Mouse (Mus musculus) hindbrain, postnatal 0 days (tissue): ENCODE results near the gene Gm28035. TPM values are rescaled to one million over a fixed set of nuclear protein-coding genes. Genes with fewer than 3 reads are reported as not detected.

Experiments
- ATAC-seq: fragments of 200-750 bp; cut with Nextera tagmentation; 2 replicates; pipeline ENCODE4 v1.8.0; 2017; ENCODE audit warnings: mild to moderate bottlenecking, moderate TSS enrichment, moderate library complexity
- DNase-seq: peaks from one replicate; pipeline ENCODE4 v3.0.0-alpha.2; 2015; ENCODE audit warnings: low spot score
- H3K27ac ChIP-seq: fragments of 300-500 bp; sonication (generic); 2 replicates; pipeline ENCODE4 v1.5.1; 2014; ENCODE audit warnings: mild to moderate bottlenecking
- H3K27me3 ChIP-seq: fragments of 300-500 bp; sonication (generic); 2 replicates; pipeline ENCODE4 v1.6.1; 2014; ENCODE audit warnings: low read length, mixed read lengths; ENCODE audit not compliant: insufficient read depth
- H3K36me3 ChIP-seq: fragments of 300-500 bp; sonication (generic); 2 replicates; pipeline ENCODE4 v1.6.1; 2014; ENCODE audit warnings: low read length, mixed read lengths; ENCODE audit not compliant: insufficient read depth
- H3K4me1 ChIP-seq: fragments of 300-500 bp; sonication (generic); 2 replicates; pipeline ENCODE4 v1.6.1; 2014; ENCODE audit warnings: antibody characterized with exemption, low read length, mixed read lengths; ENCODE audit not compliant: insufficient read depth
- H3K4me2 ChIP-seq: fragments of 300-500 bp; sonication (generic); 2 replicates; pipeline ENCODE4 v1.6.1; 2014; ENCODE audit warnings: low read depth, mild to moderate bottlenecking, low read length, moderate library complexity, mixed read lengths
- H3K4me3 ChIP-seq: fragments of 300-500 bp; sonication (generic); 2 replicates; pipeline ENCODE4 v1.5.1; 2014; ENCODE audit warnings: low read length
- H3K9ac ChIP-seq: fragments of 300-500 bp; sonication (generic); replicated peaks from 2 replicates; pipeline ENCODE4 v1.6.1; 2014; ENCODE audit warnings: mild to moderate bottlenecking, low read length, moderate library complexity, mixed read lengths
- H3K9me3 ChIP-seq: fragments of 300-500 bp; sonication (generic); 2 replicates; pipeline ENCODE4 v1.6.1; 2016; ENCODE audit warnings: low read length, mixed read lengths
- CTCF ChIP-seq: IDR thresholded peaks from 2 replicates; pipeline ENCODE4 v1.5.1; 2016; ENCODE audit warnings: antibody characterized with exemption, control low read depth, low read depth
- WGBS: fragments of 180-500 bp; shearing (Covaris S2); extraction: QIAGEN DNeasy Blood & Tissue Kit; methylation state at CpG from one replicate; pipeline ENCODE4 v1.1.7; 2014; 5-methylcytosine and 5-hydroxymethylcytosine counted together
- polyA plus RNA-seq: library from polyadenylated mRNA; unstranded; fragments of >200 nt; fragmentation: Nextera tagmentation; extraction: Ambion mirVana; gene quantifications from 2 replicates; pipeline ENCODE4 v1.2.1, GENCODE M21; 2015
- total RNA-seq: library from RNA; depleted of rRNA; stranded (reverse); fragments of >200 nt; gene quantifications from 2 replicates; pipeline ENCODE4 v1.2.3, GENCODE M21; 2014

Gene Gm28035
- total and polyA plus RNA-seq, 2 experiments from 2014 or later = 0.31 to 15.1 TPM

GRCm38 (mm10) chr2:30261064-30261736 is 20.8 kb downstream of the Gm28035 start:
- TF ChIP-seq CTCF = peak; percentile 32
- Histone ChIP-seq H3K9me3 (no peaks in the 10 kb centered on the region), H3K27ac (peak overlapping the region; percentile 51; the same call in 1 of the 2 replicates), H3K4me2 (no peak overlapping the region), H3K27me3 (no peaks in the 10 kb centered on the region), H3K9ac (no peak overlapping the region), H3K36me3 (peaks cover 44% of the 10 kb centered on the region), H3K4me3 (no peak overlapping the region), H3K4me1 (peaks cover 21% of the 10 kb centered on the region)
- DNase-seq (peak; percentile 27), ATAC-seq (no peak)
- WGBS = 80% methylated on average over 4 of the region's 4 CpGs

- Histone ChIP-seq H3K9me3 (no peaks in the 10 kb centered on the region), H3K27me3 (no peaks in the 10 kb centered on the region), H3K4me1 (peaks cover 26% of the 10 kb centered on the region), H3K4me3 (no peak overlapping the region), H3K36me3 (peaks cover 34% of the 10 kb centered on the region; the same call in 1 of the 2 replicates), H3K9ac (no peak overlapping the region), H3K4me2 (no peak overlapping the region), H3K27ac (peak overlapping the region; percentile 51)
- peak; percentile 13; the same call in 1 of the 2 replicates for TF ChIP-seq CTCF
- 60% methylated on average over 18 of the region's 18 CpGs for WGBS
- no peak for ATAC-seq
- peak; percentile 18 for DNase-seq
These were observed 21.8 kb downstream of the Gm28035 start for GRCm38 (mm10) chr2:30261921-30262839.

GRCm38 (mm10) chr2:30262840-30263441 is 22.6 kb downstream of the Gm28035 start:
- Histone ChIP-seq H3K4me2 (no peak overlapping the region), H3K9ac (no peak overlapping the region), H3K4me3 (no peak overlapping the region), H3K27ac (peak overlapping the region; percentile 48; the same call in 1 of the 2 replicates), H3K4me1 (peaks cover 26% of the 10 kb centered on the region), H3K27me3 (no peaks in the 10 kb centered on the region), H3K36me3 (peaks cover 29% of the 10 kb centered on the region; the same call in 1 of the 2 replicates), H3K9me3 (no peaks in the 10 kb centered on the region)
- 17% methylated on average over 4 of the region's 4 CpGs for WGBS
- ATAC-seq = peak; percentile 73
- peak; percentile 91 for DNase-seq
- no peak for TF ChIP-seq CTCF

DNA sequence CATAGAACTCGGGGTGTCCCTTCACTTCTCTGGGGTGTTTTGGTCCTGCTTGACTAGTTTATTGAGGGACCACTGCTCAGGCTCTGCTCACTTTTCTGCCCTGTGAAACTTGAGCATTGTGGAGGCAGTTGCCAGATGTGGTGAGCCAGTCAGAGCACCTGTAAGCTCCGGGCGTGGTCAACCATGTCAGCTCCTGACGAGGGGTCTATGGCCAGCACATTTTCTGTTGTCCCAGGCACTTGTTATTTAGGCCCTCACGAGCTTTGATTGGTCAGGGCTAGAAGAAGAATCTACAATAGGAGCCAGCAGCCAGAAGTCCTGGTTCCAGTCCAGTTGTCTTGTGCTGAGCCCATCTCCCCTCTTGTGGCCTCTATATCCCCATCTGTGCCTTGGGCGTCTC is 23.4 kb downstream of the Gm28035 start:
- no peak for TF ChIP-seq CTCF
- Histone ChIP-seq H3K9ac (no peak overlapping the region), H3K4me1 (peaks cover 26% of the 10 kb centered on the region), H3K27ac (peak overlapping the region; percentile 48; the same call in 1 of the 2 replicates), H3K36me3 (peaks cover 29% of the 10 kb centered on the region; the same call in 1 of the 2 replicates), H3K27me3 (no peaks in the 10 kb centered on the region), H3K9me3 (no peaks in the 10 kb centered on the region), H3K4me3 (no peak overlapping the region), H3K4me2 (no peak overlapping the region)
- ATAC-seq (no peak), DNase-seq (no peak)
- 86% methylated on average over 6 of the region's 6 CpGs for WGBS

DNA sequence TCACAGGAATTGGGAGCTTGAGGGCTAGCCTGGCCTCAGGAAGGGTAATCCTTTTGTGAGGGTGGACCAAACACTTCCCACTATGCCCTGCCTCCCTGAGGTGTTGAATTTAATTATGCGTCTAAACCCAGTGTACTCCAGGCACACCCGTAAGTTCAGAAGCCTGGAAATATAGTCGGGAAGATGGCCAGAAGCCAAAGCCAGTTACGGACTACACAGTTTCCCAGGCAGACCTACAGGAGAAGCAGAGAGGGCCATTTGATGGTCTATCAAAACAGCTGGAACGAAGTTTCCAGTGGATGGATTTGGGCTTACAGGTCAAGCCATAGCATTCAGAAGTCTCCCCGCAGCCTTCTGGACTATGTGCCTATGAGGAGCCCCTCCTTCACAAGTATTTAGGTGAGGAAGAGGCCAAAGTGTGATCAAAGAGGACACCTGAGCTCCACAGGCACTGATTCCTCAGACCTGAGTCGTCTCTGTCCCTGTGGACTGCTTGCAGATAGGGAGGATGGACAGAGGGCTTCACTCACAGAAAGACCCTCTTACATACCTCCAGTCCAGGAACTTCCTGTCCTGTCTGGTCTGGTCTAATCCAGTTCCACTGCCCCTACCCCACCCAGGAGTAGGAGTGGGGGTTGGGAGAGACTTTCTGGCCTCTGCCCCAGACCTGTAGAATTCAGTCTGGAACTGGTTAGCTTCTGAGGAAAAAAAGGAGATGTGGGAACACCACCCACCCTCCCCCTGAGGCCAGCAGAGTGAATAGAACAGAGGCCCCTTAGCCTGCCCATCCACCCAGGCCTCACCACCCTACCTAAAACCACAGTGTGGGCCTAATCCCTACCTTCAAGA is 24.5 kb downstream of the Gm28035 start:
- no peaks in the 10 kb centered on the region for H3K9me3 ChIP-seq
- no peak overlapping the region for H3K9ac ChIP-seq
- peaks cover 26% of the 10 kb centered on the region for H3K4me1 ChIP-seq
- H3K4me3 ChIP-seq = no peak overlapping the region
- H3K27me3 ChIP-seq = no peaks in the 10 kb centered on the region
- ATAC-seq (0 out of 2 replicates have a peak, but pooled peaks have one; percentile 18), DNase-seq (no peak)
- no peak for TF ChIP-seq CTCF
- H3K4me2 ChIP-seq = no peak overlapping the region
- H3K27ac ChIP-seq = peak overlapping the region; percentile 86
- H3K36me3 ChIP-seq = peaks cover 22% of the 10 kb centered on the region; the same call in 1 of the 2 replicates
- 49% methylated on average over 7 of the region's 7 CpGs for WGBS

DNA sequence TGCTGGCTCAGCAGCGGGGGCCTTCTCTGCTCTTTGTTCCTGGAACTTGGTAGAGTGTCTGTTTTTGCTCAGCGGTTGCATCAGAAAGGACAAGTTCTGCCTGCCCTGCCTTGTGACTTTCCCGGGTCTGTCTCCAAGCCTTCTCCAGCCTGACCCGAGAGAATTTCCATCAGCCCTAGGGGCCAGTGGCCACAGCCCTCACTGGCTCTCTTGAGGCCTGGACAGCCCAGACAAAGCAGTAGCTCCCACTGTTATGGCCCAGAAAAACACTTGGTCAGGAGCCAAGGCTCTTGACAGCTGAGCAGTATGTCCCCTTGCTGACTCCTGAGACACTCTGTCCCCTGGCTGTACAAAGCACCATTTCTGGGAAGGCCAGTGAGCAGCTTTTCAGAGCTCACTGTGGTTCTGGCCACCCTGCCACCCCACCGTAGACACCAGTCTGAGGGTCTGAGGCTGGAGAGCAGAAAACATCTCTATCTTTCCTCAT is 25.4 kb downstream of the Gm28035 start, which contains the start of gene Phyhd1:
TSS of gene Phyhd1 (plus strand) at position 437 of the 487 bp plus-strand sequence.
- no peaks in the 10 kb centered on the region for H3K27me3 ChIP-seq
- H3K27ac ChIP-seq = peak within 1 kb of the TSS; percentile 86
- TF ChIP-seq CTCF = 0 out of 2 replicates have a peak, but pooled peaks have one; percentile 13
- H3K36me3 ChIP-seq = peaks cover 21% of the 10 kb centered on the region; the same call in 1 of the 2 replicates
- H3K4me1 ChIP-seq = peaks cover 26% of the 10 kb centered on the region
- ATAC-seq (peak; percentile 76), DNase-seq (peak; percentile 87)
- 21% methylated on average over 5 of the region's 5 CpGs for WGBS
- H3K4me3 ChIP-seq = no peak within 1 kb of the TSS
- H3K9ac ChIP-seq = peak within 1 kb of the TSS; percentile 37; the same call in 1 of the 2 replicates
- no peaks in the 10 kb centered on the region for H3K9me3 ChIP-seq
- H3K4me2 ChIP-seq = no peak within 1 kb of the TSS
